Mouse (Mus musculus) liver, embryonic 15.5 days (tissue): Measurements from ENCODE around the gene Zfp212. TPM values are rescaled to one million over a fixed set of nuclear protein-coding genes. Genes with fewer than 3 reads are reported as not detected.
"Not testable (repeated sequence)": the region's sequence is repeated elsewhere in the genome, so short reads cannot be mapped to it uniquely, and the experiment has no call there.

Source experiments
- ATAC-seq: fragments of 200-750 bp; cut with Nextera tagmentation; 2 replicates; pipeline ENCODE4 v1.8.0; 2017; ENCODE audit warnings: moderate number of reproducible peaks, mild to moderate bottlenecking, moderate library complexity; ENCODE audit not compliant: insufficient read depth
- H3K27ac ChIP-seq: fragments of 300-500 bp; sonication (generic); replicated peaks from 2 replicates; pipeline ENCODE4 v1.5.1; 2015; ENCODE audit warnings: mild to moderate bottlenecking, inconsistent platforms
- H3K27me3 ChIP-seq: fragments of 300-500 bp; sonication (generic); 2 replicates; pipeline ENCODE4 v1.6.1; 2015; ENCODE audit warnings: mild to moderate bottlenecking, inconsistent platforms
- H3K36me3 ChIP-seq: fragments of 300-500 bp; sonication (generic); replicated peaks from 2 replicates; pipeline ENCODE4 v1.6.1; 2015; ENCODE audit warnings: moderate library complexity, mild to moderate bottlenecking, inconsistent platforms
- H3K4me1 ChIP-seq: fragments of 300-500 bp; sonication (generic); replicated peaks from 2 replicates; pipeline ENCODE4 v1.6.1; 2015; ENCODE audit warnings: inconsistent platforms
- H3K4me2 ChIP-seq: fragments of 300-500 bp; sonication (generic); 2 replicates; pipeline ENCODE4 v1.6.1; 2015; ENCODE audit warnings: moderate library complexity, mild to moderate bottlenecking, inconsistent platforms
- H3K4me3 ChIP-seq: fragments of 300-500 bp; sonication (generic); replicated peaks from 2 replicates; pipeline ENCODE4 v1.5.1; 2015; ENCODE audit warnings: mild to moderate bottlenecking, inconsistent platforms
- H3K9ac ChIP-seq: fragments of 300-500 bp; sonication (generic); 2 replicates; pipeline ENCODE4 v1.6.1; 2015; ENCODE audit warnings: moderate library complexity, mild to moderate bottlenecking, inconsistent platforms
- H3K9me3 ChIP-seq: fragments of 300-500 bp; sonication (generic); replicated peaks from 2 replicates; pipeline ENCODE4 v1.6.1; 2016; ENCODE audit warnings: inconsistent platforms
- WGBS: fragments of 180-500 bp; shearing (Covaris S2); methylation state at CpG from one replicate; pipeline ENCODE4 v1.1.7; 2015; ENCODE audit warnings: mixed read lengths; ENCODE audit not compliant: insufficient replicate concordance; 5-methylcytosine and 5-hydroxymethylcytosine counted together
- polyA plus RNA-seq: library from polyadenylated mRNA; unstranded; fragments of >200 nt; fragmentation: Nextera tagmentation; extraction: Ambion mirVana; gene quantifications from 2 replicates; pipeline ENCODE4 v1.2.1, GENCODE M21; 2015

Gene Zfp212
- polyA plus RNA-seq, 1 experiment from 2014 or later: 5.3 TPM

- Histone ChIP-seq H3K27me3 (no peaks in the 10 kb centered on the region), H3K36me3 (peaks cover 15% of the 10 kb centered on the region), H3K4me1 (peaks cover 16% of the 10 kb centered on the region), H3K9ac (peak overlapping the region; percentile 63), H3K4me3 (peak overlapping the region; percentile 64), H3K4me2 (peak overlapping the region; percentile 96), H3K9me3 (no peaks in the 10 kb centered on the region), H3K27ac (peak overlapping the region; percentile 33; the same call in 1 of the 2 replicates)
- WGBS: 11% methylated on average over 64 of the region's 64 CpGs
- peak; percentile 92 for ATAC-seq
These were observed 22.9 kb downstream of the Zfp212 start for GRCm38 (mm10) chr6:47943021-47943691.

GRCm38 (mm10) chr6:47943721-47944120, 23.4 kb downstream of the Zfp212 start:
- Histone ChIP-seq H3K4me1 (peaks cover 16% of the 10 kb centered on the region), H3K4me2 (peak overlapping the region; percentile 96), H3K27me3 (no peaks in the 10 kb centered on the region), H3K27ac (no peak overlapping the region), H3K9ac (peak overlapping the region; percentile 63), H3K36me3 (peaks cover 15% of the 10 kb centered on the region), H3K9me3 (no peaks in the 10 kb centered on the region), H3K4me3 (peak overlapping the region; percentile 64)
- ATAC-seq: no peak
- WGBS: 46% methylated on average over 3 of the region's 3 CpGs

- H3K27me3 ChIP-seq: no peaks in the 10 kb centered on the region
- no peak overlapping the region for H3K4me2 ChIP-seq
- H3K36me3 ChIP-seq: peaks cover 15% of the 10 kb centered on the region
- no peak overlapping the region for H3K27ac ChIP-seq
- 82% methylated on average over 4 of the region's 4 CpGs for WGBS
- no peak overlapping the region for H3K4me3 ChIP-seq
- no peaks in the 10 kb centered on the region for H3K9me3 ChIP-seq
- ATAC-seq: no peak
- H3K4me1 ChIP-seq: peaks cover 13% of the 10 kb centered on the region
- no peak overlapping the region for H3K9ac ChIP-seq
These were observed 27.1 kb downstream of the Zfp212 start for GRCm38 (mm10) chr6:47947388-47947787.

- peak within 1 kb of the TSS; percentile 78 for H3K9ac ChIP-seq
- peaks cover 8% of the 10 kb centered on the region for H3K36me3 ChIP-seq
- H3K4me2 ChIP-seq: peak within 1 kb of the TSS; percentile 94
- H3K9me3 ChIP-seq: no peaks in the 10 kb centered on the region
- peaks cover 27% of the 10 kb centered on the region for H3K4me1 ChIP-seq
- H3K27ac ChIP-seq: peak within 1 kb of the TSS; percentile 79
- WGBS: under 1% methylated on average over 31 of the region's 31 CpGs
- peak within 1 kb of the TSS; percentile 77 for H3K4me3 ChIP-seq
- peak; percentile 99 for ATAC-seq
- no peaks in the 10 kb centered on the region for H3K27me3 ChIP-seq
These were observed 33.0 kb downstream of the Zfp212 start, which contains the start of gene Zfp956 for GRCm38 (mm10) chr6:47953191-47953726. TSS of gene Zfp956 (plus strand) at chr6:47953390.

GRCm38 (mm10) chr6:47954425-47954824, 34.1 kb downstream of the Zfp212 start:
- no peak for ATAC-seq
- Histone ChIP-seq H3K4me2 (peak overlapping the region; percentile 94), H3K27me3 (no peaks in the 10 kb centered on the region), H3K9ac (peak overlapping the region; percentile 78; the same call in 1 of the 2 replicates), H3K4me1 (peaks cover 27% of the 10 kb centered on the region), H3K9me3 (no peaks in the 10 kb centered on the region), H3K27ac (no peak overlapping the region), H3K4me3 (peak overlapping the region; percentile 77), H3K36me3 (peaks cover 12% of the 10 kb centered on the region)
- 48% methylated on average over 3 of the region's 3 CpGs for WGBS

GRCm38 (mm10) chr6:47957816-47958215, 37.5 kb downstream of the Zfp212 start:
- ATAC-seq: no peak
- Histone ChIP-seq H3K27me3 (no peaks in the 10 kb centered on the region), H3K27ac (no peak overlapping the region), H3K36me3 (peaks cover 36% of the 10 kb centered on the region), H3K4me1 (peaks cover 23% of the 10 kb centered on the region), H3K4me3 (no peak overlapping the region), H3K9me3 (no peaks in the 10 kb centered on the region), H3K9ac (no peak overlapping the region), H3K4me2 (no peak overlapping the region)

GRCm38 (mm10) chr6:47960685-47961421, 40.6 kb downstream of the Zfp212 start:
- Histone ChIP-seq H3K4me2 (no peak overlapping the region), H3K9me3 (no peaks in the 10 kb centered on the region), H3K4me1 (no peaks in the 10 kb centered on the region), H3K9ac (no peak overlapping the region), H3K27ac (no peak overlapping the region), H3K27me3 (no peaks in the 10 kb centered on the region), H3K36me3 (peaks cover 57% of the 10 kb centered on the region), H3K4me3 (no peak overlapping the region)
- ATAC-seq: no peak
- 70% methylated on average over 6 of the region's 6 CpGs for WGBS

- H3K9me3 ChIP-seq: no peaks in the 10 kb centered on the region
- no peak overlapping the region for H3K9ac ChIP-seq
- H3K4me1 ChIP-seq: no peaks in the 10 kb centered on the region
- ATAC-seq: no peak
- 70% methylated on average over 7 of the region's 7 CpGs for WGBS
- H3K4me3 ChIP-seq: no peak overlapping the region
- H3K27me3 ChIP-seq: no peaks in the 10 kb centered on the region
- no peak overlapping the region for H3K27ac ChIP-seq
- H3K36me3 ChIP-seq: peaks cover 50% of the 10 kb centered on the region
- H3K4me2 ChIP-seq: no peak overlapping the region
These were observed 42.8 kb downstream of the Zfp212 start for GRCm38 (mm10) chr6:47963051-47963450.

GRCm38 (mm10) chr6:47968166-47968565, 47.9 kb downstream of the Zfp212 start:
- H3K4me3 ChIP-seq, H3K9ac ChIP-seq, ATAC-seq, H3K4me1 ChIP-seq, H3K9me3 ChIP-seq, H3K27ac ChIP-seq, H3K27me3 ChIP-seq, H3K4me2 ChIP-seq: not testable (repeated sequence)
- peaks cover 19% of the 10 kb centered on the region for H3K36me3 ChIP-seq
- 50% methylated on average over 1 of the region's 1 CpGs for WGBS

GRCm38 (mm10) chr6:47974599-47974998, 54.3 kb downstream of the Zfp212 start:
- no peak for ATAC-seq
- no peak overlapping the region for H3K9ac ChIP-seq
- no peaks in the 10 kb centered on the region for H3K27me3 ChIP-seq
- no peaks in the 10 kb centered on the region for H3K36me3 ChIP-seq
- H3K9me3 ChIP-seq: no peaks in the 10 kb centered on the region
- no peaks in the 10 kb centered on the region for H3K4me1 ChIP-seq
- WGBS: 60% methylated on average over 1 of the region's 1 CpGs
- H3K4me3 ChIP-seq: no peak overlapping the region
- no peak overlapping the region for H3K27ac ChIP-seq
- no peak overlapping the region for H3K4me2 ChIP-seq

- Histone ChIP-seq H3K36me3 (no peaks in the 10 kb centered on the region), H3K4me3 (no peak overlapping the region), H3K9me3 (no peaks in the 10 kb centered on the region), H3K9ac (no peak overlapping the region), H3K4me1 (no peaks in the 10 kb centered on the region), H3K27ac (no peak overlapping the region), H3K27me3 (no peaks in the 10 kb centered on the region), H3K4me2 (no peak overlapping the region)
- ATAC-seq: peak; percentile 84
- WGBS: 8% methylated on average over 6 of the region's 6 CpGs
These were observed 58.7 kb downstream of the Zfp212 start for GRCm38 (mm10) chr6:47978897-47979368.
